Mouse (Mus musculus) ES-E14 (cell line): ENCODE measurements around the gene Pip5k1a. TPM values are rescaled to one million over a fixed set of nuclear protein-coding genes. Genes with fewer than 3 reads are reported as not detected.
A peak's percentile ranks its signal among the peaks of the same experiment; 100 is the strongest.

Source experiments
- DNase-seq: peaks from one replicate; pipeline ENCODE4 v3.0.0-alpha.2; 2013; ENCODE audit warnings: low read depth, low spot score
- H3K27ac ChIP-seq: 2 replicates; pipeline ENCODE4 v1.5.1; 2012; ENCODE audit warnings: low read depth, mild to moderate bottlenecking, low read length, moderate library complexity, mixed read lengths; ENCODE audit not compliant: poor library complexity, insufficient read depth, severe bottlenecking
- H3K36me3 ChIP-seq: 2 replicates; pipeline ENCODE4 v1.6.1; 2012; ENCODE audit warnings: mild to moderate bottlenecking, low read length, moderate library complexity, mixed read lengths; ENCODE audit not compliant: control insufficient read depth, poor library complexity, insufficient read depth, severe bottlenecking
- H3K4me1 ChIP-seq, 2 experiments: fragments of 150-350 bp in 1 of 2; sonication (generic) in 1 of 2; 2 replicates each; pipeline ENCODE4 v1.6.1; 2012; ENCODE audit warnings: low read length in 2 of 2, mild to moderate bottlenecking in 1 of 2, mixed read lengths in 1 of 2; ENCODE audit not compliant: control insufficient read depth in 2 of 2, insufficient read depth in 2 of 2, poor library complexity in 1 of 2
- H3K4me3 ChIP-seq, 2 experiments: fragments of 150-350 bp in 1 of 2; sonication (generic) in 1 of 2; 2 replicates each; pipeline ENCODE4 v1.5.1; 2012; ENCODE audit warnings: low read length in 2 of 2, low read depth in 1 of 2, mild to moderate bottlenecking in 1 of 2, mixed read lengths in 1 of 2; ENCODE audit not compliant: insufficient read depth in 1 of 2, poor library complexity in 1 of 2, severe bottlenecking in 1 of 2
- H3K9ac ChIP-seq: 2 replicates; pipeline ENCODE4 v1.6.1; 2012; ENCODE audit warnings: low read depth, mild to moderate bottlenecking, low read length, mixed read lengths; ENCODE audit not compliant: poor library complexity, insufficient read depth, severe bottlenecking
- H3K9me3 ChIP-seq: fragments of 150-350 bp; sonication (generic); 2 replicates; pipeline ENCODE4 v1.6.1; 2012; ENCODE audit warnings: low read depth, mild to moderate bottlenecking, low read length; ENCODE audit not compliant: control insufficient read depth, insufficient read depth
- CHD2 ChIP-seq: IDR thresholded peaks from 2 replicates; pipeline ENCODE4 v1.6.1; 2014; ENCODE audit warnings: mild to moderate bottlenecking, low read depth, low read length, inconsistent platforms
- HCFC1 ChIP-seq: IDR thresholded peaks from 2 replicates; pipeline ENCODE4 v1.6.1; 2012; ENCODE audit warnings: low read length, inconsistent platforms, borderline replicate concordance; ENCODE audit not compliant: insufficient read depth
- MAFK ChIP-seq: IDR thresholded peaks from 2 replicates; pipeline ENCODE4 v1.6.1; 2014; ENCODE audit warnings: mild to moderate bottlenecking, low read depth, low read length, inconsistent platforms; ENCODE audit not compliant: insufficient read depth
- ZC3H11A ChIP-seq: IDR thresholded peaks from 2 replicates; pipeline ENCODE4 v1.6.1; 2012; ENCODE audit warnings: low read depth, mild to moderate bottlenecking, inconsistent platforms, low read length, borderline replicate concordance
- ZNF384 ChIP-seq: IDR thresholded peaks from 2 replicates; pipeline ENCODE4 v1.6.1; 2012; ENCODE audit warnings: low read depth, low read length, inconsistent platforms
- in situ Hi-C, 2 experiments: fragments of 600-800 bp; cut with MboI; formaldehyde crosslinking; loops; one replicate each; pipeline ENCODE4 v1.15.1; 2025; ENCODE audit warnings: low sequenced_read_pairs in 2 of 2, inconsistent platforms in 1 of 2; ENCODE audit not compliant: unreplicated experiment in 2 of 2
- total RNA-seq: library from RNA; depleted of rRNA; stranded (reverse); fragments of 300-350 nt; gene quantifications from 2 replicates; pipeline ENCODE4 v1.2.3, GENCODE M21; 2012

The Pip5k1a gene
- total RNA-seq, 1 experiment = 30.7 TPM

GRCm38 (mm10) chr3:95016532-95017056 lies 90.1 kb downstream of the Pip5k1a start:
- in situ Hi-C loops = no loop called here
- Histone ChIP-seq H3K9me3 (no peaks in the 10 kb centered on the region), H3K36me3 (peaks cover 7% of the 10 kb centered on the region), H3K27ac (peak overlapping the region; percentile 59), H3K4me1 (peaks cover 0 to 5% of the 10 kb centered on the region in 2 experiments; a peak in 1 of 4 replicates), H3K9ac (peak overlapping the region; percentile 92), H3K4me3 (peak overlapping the region; percentile 79 to 92)
- TF ChIP-seq HCFC1 (no peak), ZC3H11A (no peak), MAFK (no peak), ZNF384 (no peak), CHD2 (no peak)
- DNase-seq = no peak

GRCm38 (mm10) chr3:95015891-95016531 lies 90.7 kb downstream of the Pip5k1a start:
- in situ Hi-C loops = no loop called here
- peak overlapping the region; percentile 97 for H3K27ac ChIP-seq

GRCm38 (mm10) chr3:95015337-95015872 lies 91.3 kb downstream of the Pip5k1a start, which contains the start of gene Zfp687:
Gene Zfp687, minus strand, starts transcription at chr3:95015448.
- no peak for TF ChIP-seq ZC3H11A
- no peak for TF ChIP-seq HCFC1
- peak; percentile 91 for TF ChIP-seq CHD2
- H3K36me3 ChIP-seq = peaks cover 19% of the 10 kb centered on the region
- no peaks in the 10 kb centered on the region for H3K9me3 ChIP-seq
- peak within 1 kb of the TSS; percentile 79 to 92 for H3K4me3 ChIP-seq
- H3K4me1 ChIP-seq = peaks cover 0 to 5% of the 10 kb centered on the region in 2 experiments; a peak in 1 of 4 replicates
- peak within 1 kb of the TSS; percentile 97 for H3K27ac ChIP-seq
- DNase-seq = peak; percentile 99
- H3K9ac ChIP-seq = peak within 1 kb of the TSS; percentile 92
- in situ Hi-C loops = no loop called here

More at GRCm38 (mm10) chr3:95015891-95016531, 90.7 kb downstream of the Pip5k1a start:
- Histone ChIP-seq H3K9ac (peak overlapping the region; percentile 92), H3K36me3 (peaks cover 12% of the 10 kb centered on the region), H3K9me3 (no peaks in the 10 kb centered on the region), H3K4me3 (peak overlapping the region; percentile 79 to 92), H3K4me1 (peaks cover 0 to 5% of the 10 kb centered on the region in 2 experiments; a peak in 1 of 4 replicates)
- peak; percentile 99 for DNase-seq
- TF ChIP-seq HCFC1 (peak; percentile 71), MAFK (no peak), ZC3H11A (no peak), CHD2 (peak; percentile 25; the same call in 1 of the 2 replicates)

GRCm38 (mm10) chr3:95014428-95015151 lies 92.1 kb downstream of the Pip5k1a start:
- DNase-seq = peak; percentile 33
- Histone ChIP-seq H3K4me1 (peaks cover 0 to 5% of the 10 kb centered on the region in 2 experiments; a peak in 1 of 4 replicates), H3K9ac (peak overlapping the region; percentile 89), H3K36me3 (peaks cover 25% of the 10 kb centered on the region), H3K9me3 (no peaks in the 10 kb centered on the region), H3K27ac (peak overlapping the region; percentile 74), H3K4me3 (peak overlapping the region; percentile 79 to 92)
- in situ Hi-C loops = no loop called here
- TF ChIP-seq CHD2 (no peak), ZNF384 (no peak), ZC3H11A (no peak), MAFK (no peak), HCFC1 (no peak)
